Comparison of ENCODE assay signal across 25 mouse cellular contexts in genomic region chr3:89148567-89148966, GRCm38 (mm10). TPM values are rescaled to one million over a fixed set of nuclear protein-coding genes. Genes with fewer than 3 reads are reported as not detected.
DNase-seq lines count a peak whose midpoint lies in the region; ATAC-seq and TF ChIP-seq lines count a peak whose summit lies in the region.
"Had no signal": no experiment of that assay in that cellular context is flagged by ENCODE, and none has a peak within 500 bp of the region (broad histone marks: within the 10 kb centered on the region; RNA-seq: fewer than 3 reads in every experiment).

No protein-coding gene starts in this region.

- no peak overlapping the region for H3K9ac ChIP-seq in hindbrain, embryonic 12.5 days
- peak overlapping the region; percentile 34; the same call in 1 of the 2 replicates for H3K9ac ChIP-seq in ES-Bruce4 (ENCODE audit: low read depth, poor library complexity, severe bottlenecking)
- H3K9ac ChIP-seq in embryonic facial prominence, embryonic 13.5 days, result no peak overlapping the region
- peak overlapping the region; percentile 11; the same call in 1 of the 2 replicates for H3K9ac ChIP-seq in liver, embryonic 13.5 days
- H3K9ac ChIP-seq in hindbrain, embryonic 11.5 days (ENCODE audit: low read depth, low read length), result no peak overlapping the region
- H3K9ac ChIP-seq: forebrain, embryonic 15.5 days; neural tube, embryonic 15.5 days; stomach, embryonic 15.5 days had no signal

- 67% methylated on average over 14 of the region's 14 CpGs for WGBS in hindbrain, embryonic 10.5 days
- WGBS in hindbrain, embryonic 12.5 days, result 71% methylated on average over 14 of the region's 14 CpGs
- 72% methylated on average over 14 of the region's 14 CpGs for WGBS in embryonic facial prominence, embryonic 13.5 days
- WGBS in liver, embryonic 13.5 days (ENCODE audit: insufficient replicate concordance), result 71% methylated on average over 14 of the region's 14 CpGs
- 72% methylated on average over 14 of the region's 14 CpGs for WGBS in hindbrain, embryonic 11.5 days

- no peak for TF ChIP-seq CTCF in ES-Bruce4 (IDR thresholded peaks at IDR 0.05; ENCODE audit: low read depth, low read length)

- peak overlapping the region; percentile 40; the same call in 1 of the 2 replicates for H3K4me3 ChIP-seq in hindbrain, embryonic 10.5 days
- H3K4me3 ChIP-seq in hindbrain, embryonic 12.5 days, result no peak overlapping the region
- no peak overlapping the region for H3K4me3 ChIP-seq in ES-Bruce4 (ENCODE audit: low read depth, low read length)
- no peak overlapping the region for H3K4me3 ChIP-seq in embryonic facial prominence, embryonic 13.5 days
- no peak overlapping the region for H3K4me3 ChIP-seq in liver, embryonic 13.5 days (replicated peaks)
- H3K4me3 ChIP-seq in hindbrain, embryonic 11.5 days (ENCODE audit: low read depth, low read length), result no peak overlapping the region
- H3K4me3 ChIP-seq: forebrain, embryonic 15.5 days; left cerebral cortex, adult 2 months; neural tube, embryonic 15.5 days had no signal

- H3K4me2 ChIP-seq in hindbrain, embryonic 12.5 days (replicated peaks), result no peak overlapping the region
- peak overlapping the region; percentile 67; the same call in 1 of the 2 replicates for H3K4me2 ChIP-seq in embryonic facial prominence, embryonic 13.5 days
- H3K4me2 ChIP-seq in liver, embryonic 13.5 days, result peak overlapping the region; percentile 78
- H3K4me2 ChIP-seq in hindbrain, embryonic 11.5 days (replicated peaks; ENCODE audit: low read depth, low read length), result no peak overlapping the region
- H3K4me2 ChIP-seq: forebrain, embryonic 15.5 days had no signal

- no peak for TF ChIP-seq EP300 in ES-Bruce4 (IDR thresholded peaks at IDR 0.05; ENCODE audit: insufficient read depth, low read depth, low read length)

- peaks cover 68% of the 10 kb centered on the region for H3K27me3 ChIP-seq in hindbrain, embryonic 10.5 days (ENCODE audit: insufficient read depth, poor library complexity, severe bottlenecking)
- H3K27me3 ChIP-seq in hindbrain, embryonic 12.5 days, result peaks cover 41% of the 10 kb centered on the region
- no peaks in the 10 kb centered on the region for H3K27me3 ChIP-seq in ES-Bruce4 (ENCODE audit: control insufficient read depth, insufficient read depth, low read length, poor library complexity, severe bottlenecking)
- H3K27me3 ChIP-seq in embryonic facial prominence, embryonic 13.5 days, result peaks cover 60% of the 10 kb centered on the region
- H3K27me3 ChIP-seq in liver, embryonic 13.5 days, result peaks cover 43% of the 10 kb centered on the region
- H3K27me3 ChIP-seq in hindbrain, embryonic 11.5 days (ENCODE audit: control insufficient read depth, insufficient read depth, low read length), result no peaks in the 10 kb centered on the region; the same call in 1 of the 2 replicates
- H3K27me3 ChIP-seq: forebrain, embryonic 15.5 days had no signal

- intact Hi-C loops in left cerebral cortex, postnatal 14 days (cut with DNase I), result loop anchor here (10.0 kb wide), 1 partner anchor 204 kb away; no protein-coding TSS in a partner anchor

- H3K27ac ChIP-seq in hindbrain, embryonic 10.5 days, result no peak overlapping the region
- H3K27ac ChIP-seq in hindbrain, embryonic 12.5 days, result no peak overlapping the region
- no peak overlapping the region for H3K27ac ChIP-seq in ES-Bruce4 (ENCODE audit: insufficient read depth, low read length)
- no peak overlapping the region for H3K27ac ChIP-seq in embryonic facial prominence, embryonic 13.5 days
- peak overlapping the region; percentile 86 for H3K27ac ChIP-seq in liver, embryonic 13.5 days
- no peak overlapping the region for H3K27ac ChIP-seq in hindbrain, embryonic 11.5 days (ENCODE audit: low read depth, low read length)
- H3K27ac ChIP-seq: forebrain, embryonic 15.5 days; left cerebral cortex, adult 2 months; limb, embryonic 15.5 days; neural tube, embryonic 15.5 days had no signal

- H3K4me1 ChIP-seq in hindbrain, embryonic 10.5 days (replicated peaks), result peaks cover 25% of the 10 kb centered on the region
- peaks cover 15% of the 10 kb centered on the region for H3K4me1 ChIP-seq in hindbrain, embryonic 12.5 days
- peaks cover 3% of the 10 kb centered on the region for H3K4me1 ChIP-seq in ES-Bruce4 (ENCODE audit: control insufficient read depth, insufficient read depth, low read length)
- H3K4me1 ChIP-seq in embryonic facial prominence, embryonic 13.5 days, result peaks cover 14% of the 10 kb centered on the region
- peaks cover 87% of the 10 kb centered on the region for H3K4me1 ChIP-seq in liver, embryonic 13.5 days (replicated peaks)
- H3K4me1 ChIP-seq in hindbrain, embryonic 11.5 days (replicated peaks; ENCODE audit: control insufficient read depth, insufficient read depth, low read length), result peaks cover 4% of the 10 kb centered on the region
- H3K4me1 ChIP-seq: forebrain, embryonic 15.5 days; neural tube, embryonic 15.5 days had no signal

- peaks cover 13% of the 10 kb centered on the region; the same call in 1 of the 2 replicates for H3K36me3 ChIP-seq in hindbrain, embryonic 10.5 days
- H3K36me3 ChIP-seq in hindbrain, embryonic 12.5 days, result 0 out of 2 replicates have a peak, but pooled peaks cover 5% of the 10 kb centered on the region
- no peaks in the 10 kb centered on the region for H3K36me3 ChIP-seq in ES-Bruce4 (ENCODE audit: control insufficient read depth, insufficient read depth, low read length, poor library complexity, severe bottlenecking)
- no peaks in the 10 kb centered on the region for H3K36me3 ChIP-seq in embryonic facial prominence, embryonic 13.5 days
- H3K36me3 ChIP-seq in liver, embryonic 13.5 days, result peaks cover 34% of the 10 kb centered on the region
- no peaks in the 10 kb centered on the region for H3K36me3 ChIP-seq in hindbrain, embryonic 11.5 days (ENCODE audit: control insufficient read depth, insufficient read depth, low read length)
- H3K36me3 ChIP-seq: heart, embryonic 10.5 days; limb, embryonic 15.5 days; stomach, embryonic 15.5 days had no signal

- DNase-seq in hindbrain, embryonic 10.5 days (ENCODE audit: low spot score), result no peak
- DNase-seq in liver, embryonic 13.5 days, result no peak
- no peak for DNase-seq in left cerebral cortex, postnatal 14 days (ENCODE audit: low spot score in 2 of 2)
- DNase-seq in hindbrain, embryonic 11.5 days (ENCODE audit: low spot score), result no peak
- DNase-seq: B cell, adult 2 months; cerebellum, adult 18-20 months; cerebellum, postnatal 25 days; heart, postnatal 10 days; kidney, adult 18-20 months; layer of hippocampus, adult 9-11 months; lung, postnatal 10 days; right cerebral cortex, postnatal 14 days; thymus, adult 18-20 months had no signal

- no peaks in the 10 kb centered on the region for H3K9me3 ChIP-seq in hindbrain, embryonic 10.5 days
- H3K9me3 ChIP-seq in hindbrain, embryonic 12.5 days (replicated peaks), result no peaks in the 10 kb centered on the region
- H3K9me3 ChIP-seq in ES-Bruce4 (replicated peaks; ENCODE audit: control insufficient read depth, insufficient read depth, low read length, poor library complexity, severe bottlenecking), result no peaks in the 10 kb centered on the region
- H3K9me3 ChIP-seq in embryonic facial prominence, embryonic 13.5 days, result no peaks in the 10 kb centered on the region
- no peaks in the 10 kb centered on the region for H3K9me3 ChIP-seq in liver, embryonic 13.5 days (replicated peaks)
- no peaks in the 10 kb centered on the region for H3K9me3 ChIP-seq in hindbrain, embryonic 11.5 days (ENCODE audit: control insufficient read depth, low read length)
- H3K9me3 ChIP-seq: forebrain, embryonic 15.5 days; heart, embryonic 10.5 days; limb, embryonic 15.5 days; megakaryocyte, embryonic 14.5 days; neural tube, embryonic 15.5 days; stomach, embryonic 15.5 days had no signal

- no peak for TF ChIP-seq POLR2A in ES-Bruce4 (IDR thresholded peaks at IDR 0.05; ENCODE audit: insufficient read depth, low read length)

- no peak for ATAC-seq in hindbrain, embryonic 12.5 days (ENCODE audit: low FRiP score)
- ATAC-seq in embryonic facial prominence, embryonic 13.5 days (ENCODE audit: insufficient number of reproducible peaks, insufficient read depth, low FRiP score, low TSS enrichment, low read depth), result no peak
- no peak for ATAC-seq in liver, embryonic 13.5 days (ENCODE audit: low read depth)
- ATAC-seq in hindbrain, embryonic 11.5 days (ENCODE audit: low FRiP score), result no peak
- ATAC-seq: forebrain, embryonic 15.5 days; hindbrain, embryonic 16.5 days; midbrain, embryonic 16.5 days had no signal

RNA-seq across cellular contexts. Expression of gene Hcn3, which starts 11.4 kb away (rescaled TPM):
- 7.3 and 9.1 TPM in 2 replicates for polyA plus RNA-seq in hindbrain, embryonic 10.5 days (2016; fragmentation: Nextera tagmentation; extraction: Ambion mirVana)
- polyA plus RNA-seq in hindbrain, embryonic 12.5 days (2016; fragmentation: Nextera tagmentation; extraction: Ambion mirVana), result 20.7 and 22.3 TPM in 2 replicates
- 2.2 and 4.7 TPM in 2 replicates for polyA plus RNA-seq in ES-Bruce4 (2011; ENCODE audit: insufficient read depth, insufficient read length, low read depth, missing spikeins)
- polyA plus RNA-seq in embryonic facial prominence, embryonic 13.5 days (2015; fragmentation: Nextera tagmentation; extraction: Ambion mirVana), result 3.6 and 4.3 TPM in 2 replicates
- 0.75 and 0.78 TPM in 2 replicates for polyA plus RNA-seq in liver, embryonic 13.5 days (2015; fragmentation: Nextera tagmentation; extraction: Ambion mirVana)
- total RNA-seq in left cerebral cortex, postnatal 14 days (2021), result 10 to 100 TPM; 20.4 to 25.1 TPM
- polyA plus RNA-seq in hindbrain, embryonic 11.5 days (2014; fragmentation: Nextera tagmentation; extraction: Ambion mirVana), result 3.6 and 4.5 TPM in 2 replicates

RNA-seq across cellular contexts. Expression of gene Pklr, which starts 12.6 kb away (rescaled TPM):
- 4.4 and 6.0 TPM in 2 replicates for polyA plus RNA-seq in hindbrain, embryonic 10.5 days (2016; fragmentation: Nextera tagmentation; extraction: Ambion mirVana)
- 0.25 and 0.96 TPM in 2 replicates for polyA plus RNA-seq in hindbrain, embryonic 12.5 days (2016; fragmentation: Nextera tagmentation; extraction: Ambion mirVana)
- 0.21 TPM in 1 of 2 replicates, not detected in the other for polyA plus RNA-seq in ES-Bruce4 (2011; ENCODE audit: insufficient read depth, insufficient read length, low read depth, missing spikeins)
- 2.0 TPM in 1 of 2 replicates, not detected in the other for polyA plus RNA-seq in embryonic facial prominence, embryonic 13.5 days (2015; fragmentation: Nextera tagmentation; extraction: Ambion mirVana)
- 133 and 136 TPM in 2 replicates for polyA plus RNA-seq in liver, embryonic 13.5 days (2015; fragmentation: Nextera tagmentation; extraction: Ambion mirVana)
- not detected for total RNA-seq in left cerebral cortex, postnatal 14 days (2021)
- 1.6 and 2.0 TPM in 2 replicates for polyA plus RNA-seq in hindbrain, embryonic 11.5 days (2014; fragmentation: Nextera tagmentation; extraction: Ambion mirVana)
- total RNA-seq: heart, postnatal 10 days; left cerebral cortex, adult 2 months had no signal

RNA-seq across cellular contexts. Expression of gene Clk2, which starts 16.0 kb away (rescaled TPM):
- 34.8 and 35.3 TPM in 2 replicates for polyA plus RNA-seq in hindbrain, embryonic 10.5 days (2016; fragmentation: Nextera tagmentation; extraction: Ambion mirVana)
- polyA plus RNA-seq in hindbrain, embryonic 12.5 days (2016; fragmentation: Nextera tagmentation; extraction: Ambion mirVana), result 38.8 and 44.4 TPM in 2 replicates
- polyA plus RNA-seq in ES-Bruce4 (2011; ENCODE audit: insufficient read depth, insufficient read length, low read depth, missing spikeins), result 79.4 and 82.9 TPM in 2 replicates
- 39.9 and 41.8 TPM in 2 replicates for polyA plus RNA-seq in embryonic facial prominence, embryonic 13.5 days (2015; fragmentation: Nextera tagmentation; extraction: Ambion mirVana)
- 10.3 and 10.8 TPM in 2 replicates for polyA plus RNA-seq in liver, embryonic 13.5 days (2015; fragmentation: Nextera tagmentation; extraction: Ambion mirVana)
- 10 to 100 TPM; 46.7 TPM for total RNA-seq in left cerebral cortex, postnatal 14 days (2021)
- 27.6 and 30.6 TPM in 2 replicates for polyA plus RNA-seq in hindbrain, embryonic 11.5 days (2014; fragmentation: Nextera tagmentation; extraction: Ambion mirVana)

RNA-seq across cellular contexts. Expression of gene Scamp3, which starts 28.7 kb away (rescaled TPM):
- 98.9 and 116 TPM in 2 replicates for polyA plus RNA-seq in hindbrain, embryonic 10.5 days (2016; fragmentation: Nextera tagmentation; extraction: Ambion mirVana)
- 105 and 107 TPM in 2 replicates for polyA plus RNA-seq in hindbrain, embryonic 12.5 days (2016; fragmentation: Nextera tagmentation; extraction: Ambion mirVana)
- polyA plus RNA-seq in ES-Bruce4 (2011; ENCODE audit: insufficient read depth, insufficient read length, low read depth, missing spikeins), result 74.8 and 75.7 TPM in 2 replicates
- 115 and 125 TPM in 2 replicates for polyA plus RNA-seq in embryonic facial prominence, embryonic 13.5 days (2015; fragmentation: Nextera tagmentation; extraction: Ambion mirVana)
- 67.4 and 72.1 TPM in 2 replicates for polyA plus RNA-seq in liver, embryonic 13.5 days (2015; fragmentation: Nextera tagmentation; extraction: Ambion mirVana)
- total RNA-seq in left cerebral cortex, postnatal 14 days (2021), result 10 to 100 TPM; 77.0 to 79.2 TPM
- 85.9 and 90.4 TPM in 2 replicates for polyA plus RNA-seq in hindbrain, embryonic 11.5 days (2014; fragmentation: Nextera tagmentation; extraction: Ambion mirVana)

RNA-seq across cellular contexts. Expression of gene Fam189b, which starts 34.4 kb away (rescaled TPM):
- 30.2 and 38.7 TPM in 2 replicates for polyA plus RNA-seq in hindbrain, embryonic 10.5 days (2016; fragmentation: Nextera tagmentation; extraction: Ambion mirVana)
- 33.4 and 34.2 TPM in 2 replicates for polyA plus RNA-seq in hindbrain, embryonic 12.5 days (2016; fragmentation: Nextera tagmentation; extraction: Ambion mirVana)
- 21.7 and 25.7 TPM in 2 replicates for polyA plus RNA-seq in ES-Bruce4 (2011; ENCODE audit: insufficient read depth, insufficient read length, low read depth, missing spikeins)
- 31.5 and 32.6 TPM in 2 replicates for polyA plus RNA-seq in embryonic facial prominence, embryonic 13.5 days (2015; fragmentation: Nextera tagmentation; extraction: Ambion mirVana)
- 2.8 and 3.9 TPM in 2 replicates for polyA plus RNA-seq in liver, embryonic 13.5 days (2015; fragmentation: Nextera tagmentation; extraction: Ambion mirVana)
- 10 to 100 TPM; 73.5 to 77.2 TPM for total RNA-seq in left cerebral cortex, postnatal 14 days (2021)
- 18.5 and 19.8 TPM in 2 replicates for polyA plus RNA-seq in hindbrain, embryonic 11.5 days (2014; fragmentation: Nextera tagmentation; extraction: Ambion mirVana)

Comparison
In these comparisons a context has a peak if more than half of its experiments do, and no peak if none do; other contexts are left out.
1. H3K4me2 ChIP-seq: peak in embryonic facial prominence, embryonic 13.5 days (single experiment) and liver, embryonic 13.5 days (single experiment); none in hindbrain, embryonic 12.5 days (single experiment) and hindbrain, embryonic 11.5 days (single experiment).
2. H3K9ac ChIP-seq: peak in ES-Bruce4 (single experiment) and liver, embryonic 13.5 days (single experiment); none in hindbrain, embryonic 12.5 days (single experiment), embryonic facial prominence, embryonic 13.5 days (single experiment) and hindbrain, embryonic 11.5 days (single experiment).
3. RNA of gene Pklr, which starts 12.6 kb away (polyA plus RNA-seq): 133 to 136 TPM in liver, embryonic 13.5 days; 4.4 to 6.0 TPM in hindbrain, embryonic 10.5 days, 1.6 to 2.0 TPM in hindbrain, embryonic 11.5 days, 0.25 to 0.96 TPM in hindbrain, embryonic 12.5 days, 0.21 TPM in ES-Bruce4 and 2.0 TPM in embryonic facial prominence, embryonic 13.5 days; every median in the first group is over 10 times any median in the second.